Mouse (Mus musculus) olfactory bulb, adult 2 months (tissue): ENCODE measurements around the gene Sept5.

Experiments
- CTCF ChIP-seq: fragments of 200-500 bp; IDR thresholded peaks from 2 replicates; pipeline ENCODE4 v1.5.1; 2012; ENCODE audit warnings: low read depth, mild to moderate bottlenecking, low read length, moderate library complexity; ENCODE audit not compliant: insufficient read depth
- POLR2A ChIP-seq: fragments of 200-500 bp; IDR thresholded peaks from 2 replicates; pipeline ENCODE4 v1.6.1; 2012; ENCODE audit warnings: mild to moderate bottlenecking, low read depth, low read length, moderate library complexity; ENCODE audit not compliant: insufficient read depth

GRCm38 (mm10) chr16:18601447-18601846 lies 28.3 kb downstream of the Sept5 start:
- no peak for TF ChIP-seq POLR2A
- TF ChIP-seq CTCF = no peak
